ENCODE assay signal across 26 mouse cellular contexts in genomic region chr14:120089006-120089648, GRCm38 (mm10). TPM values are rescaled to one million over a fixed set of nuclear protein-coding genes. Genes with fewer than 3 reads are reported as not detected.
DNase-seq lines count a peak whose midpoint lies in the region; ATAC-seq and TF ChIP-seq lines count a peak whose summit lies in the region.
"Had no signal": no experiment of that assay in that cellular context is flagged by ENCODE, and none has a peak within 500 bp of the region (broad histone marks: within the 10 kb centered on the region; RNA-seq: fewer than 3 reads in every experiment).

No protein-coding gene starts in this region.

- H3K4me2 ChIP-seq in forebrain, embryonic 14.5 days (ENCODE audit: low read length): no peak overlapping the region
- H3K4me2 ChIP-seq in forebrain, embryonic 16.5 days (ENCODE audit: low read length): no peak overlapping the region
- H3K4me2 ChIP-seq in midbrain, postnatal 0 days (ENCODE audit: low read depth, low read length, poor library complexity, severe bottlenecking): no peak overlapping the region
- no peak overlapping the region for H3K4me2 ChIP-seq in embryonic facial prominence, embryonic 12.5 days (replicated peaks)
- no peak overlapping the region for H3K4me2 ChIP-seq in limb, embryonic 15.5 days
- H3K4me2 ChIP-seq: forebrain, embryonic 15.5 days; hindbrain, embryonic 15.5 days; lung, embryonic 15.5 days; midbrain, embryonic 12.5 days had no signal

- H3K36me3 ChIP-seq in forebrain, embryonic 14.5 days (ENCODE audit: control insufficient read depth, insufficient read depth, low read length): no peaks in the 10 kb centered on the region
- H3K36me3 ChIP-seq in forebrain, embryonic 16.5 days (ENCODE audit: control insufficient read depth, insufficient read depth): no peaks in the 10 kb centered on the region
- no peaks in the 10 kb centered on the region for H3K36me3 ChIP-seq in midbrain, embryonic 10.5 days
- no peaks in the 10 kb centered on the region for H3K36me3 ChIP-seq in midbrain, postnatal 0 days (ENCODE audit: insufficient read depth, low read length)
- H3K36me3 ChIP-seq in embryonic facial prominence, embryonic 12.5 days: no peaks in the 10 kb centered on the region
- H3K36me3 ChIP-seq in limb, embryonic 15.5 days: no peaks in the 10 kb centered on the region
- H3K36me3 ChIP-seq: forebrain, embryonic 15.5 days; heart, embryonic 10.5 days; hindbrain, embryonic 15.5 days; lung, embryonic 15.5 days; midbrain, embryonic 12.5 days had no signal

- H3K4me1 ChIP-seq in forebrain, embryonic 14.5 days (ENCODE audit: control insufficient read depth, insufficient read depth, low read length): no peaks in the 10 kb centered on the region
- no peaks in the 10 kb centered on the region for H3K4me1 ChIP-seq in forebrain, embryonic 16.5 days (replicated peaks; ENCODE audit: control insufficient read depth, insufficient read depth, low read length)
- no peaks in the 10 kb centered on the region for H3K4me1 ChIP-seq in midbrain, embryonic 10.5 days
- H3K4me1 ChIP-seq in midbrain, postnatal 0 days (ENCODE audit: insufficient read depth, low read length): no peaks in the 10 kb centered on the region
- H3K4me1 ChIP-seq in embryonic facial prominence, embryonic 12.5 days: peaks cover 19% of the 10 kb centered on the region
- H3K4me1 ChIP-seq in limb, embryonic 15.5 days: peaks cover 8% of the 10 kb centered on the region; the same call in 1 of the 2 replicates
- H3K4me1 ChIP-seq: forebrain, embryonic 15.5 days; heart, embryonic 10.5 days; hindbrain, embryonic 15.5 days; lung, embryonic 15.5 days; midbrain, embryonic 12.5 days had no signal

- ATAC-seq in forebrain, embryonic 14.5 days: no peak
- ATAC-seq in forebrain, embryonic 16.5 days: no peak
- ATAC-seq in midbrain, postnatal 0 days (ENCODE audit: low FRiP score): no peak
- no peak for ATAC-seq in embryonic facial prominence, embryonic 12.5 days (ENCODE audit: insufficient number of reproducible peaks, insufficient read depth, low FRiP score, low TSS enrichment)
- no peak for ATAC-seq in limb, embryonic 15.5 days (ENCODE audit: insufficient number of reproducible peaks, low FRiP score, low TSS enrichment, low read depth)
- ATAC-seq: forebrain, embryonic 15.5 days; intestine, embryonic 16.5 days had no signal

- intact Hi-C loops in heart, postnatal 14 days (cut with DNase I): loop anchor here (5.0 kb wide), 1 partner anchor 33 kb away; no protein-coding TSS in a partner anchor

- no peak for TF ChIP-seq CTCF in midbrain, postnatal 0 days (IDR thresholded peaks at IDR 0.05)

- H3K4me3 ChIP-seq in forebrain, embryonic 14.5 days (ENCODE audit: low read depth, low read length): no peak overlapping the region
- H3K4me3 ChIP-seq in forebrain, embryonic 16.5 days (replicated peaks; ENCODE audit: low read length): no peak overlapping the region
- no peak overlapping the region for H3K4me3 ChIP-seq in midbrain, embryonic 10.5 days
- no peak overlapping the region for H3K4me3 ChIP-seq in midbrain, postnatal 0 days (ENCODE audit: low read depth, low read length)
- H3K4me3 ChIP-seq in embryonic facial prominence, embryonic 12.5 days: no peak overlapping the region
- no peak overlapping the region for H3K4me3 ChIP-seq in limb, embryonic 15.5 days
- H3K4me3 ChIP-seq: forebrain, embryonic 15.5 days; heart, embryonic 10.5 days; hindbrain, embryonic 15.5 days; left cerebral cortex, adult 2 months; lung, embryonic 15.5 days; midbrain, embryonic 12.5 days had no signal

- H3K27ac ChIP-seq in forebrain, embryonic 14.5 days (ENCODE audit: low read depth, low read length): no peak overlapping the region
- no peak overlapping the region for H3K27ac ChIP-seq in forebrain, embryonic 16.5 days (ENCODE audit: low read length)
- no peak overlapping the region for H3K27ac ChIP-seq in midbrain, embryonic 10.5 days (replicated peaks)
- H3K27ac ChIP-seq in midbrain, postnatal 0 days (ENCODE audit: low read depth, low read length): no peak overlapping the region
- peak overlapping the region; percentile 83 for H3K27ac ChIP-seq in embryonic facial prominence, embryonic 12.5 days
- peak overlapping the region; percentile 80; the same call in 1 of the 2 replicates for H3K27ac ChIP-seq in limb, embryonic 15.5 days
- H3K27ac ChIP-seq: forebrain, embryonic 15.5 days; heart, embryonic 10.5 days; hindbrain, embryonic 15.5 days; left cerebral cortex, adult 2 months; liver, embryonic 14.5 days; lung, embryonic 15.5 days; macrophage; midbrain, embryonic 12.5 days had no signal

- DNase-seq in forebrain, embryonic 14.5 days (ENCODE audit: low spot score): peak; percentile 22
- peak; percentile 12 for DNase-seq in midbrain, embryonic 10.5 days (ENCODE audit: low spot score)
- no peak for DNase-seq in midbrain, postnatal 0 days (ENCODE audit: low spot score)
- DNase-seq in heart, postnatal 14 days: no peak
- DNase-seq: adrenal gland, postnatal 14 days; cerebellum, adult 11 months; heart, postnatal 10 days; kidney, postnatal 25 days; left cerebral cortex, postnatal 4 days; right cerebral cortex, postnatal 4 days; thymus, adult 2 months had no signal

- H3K9me3 ChIP-seq in forebrain, embryonic 14.5 days (replicated peaks; ENCODE audit: control insufficient read depth, low read length): no peaks in the 10 kb centered on the region
- no peaks in the 10 kb centered on the region for H3K9me3 ChIP-seq in forebrain, embryonic 16.5 days (ENCODE audit: control insufficient read depth, low read length)
- H3K9me3 ChIP-seq in midbrain, embryonic 10.5 days (replicated peaks): no peaks in the 10 kb centered on the region
- no peaks in the 10 kb centered on the region for H3K9me3 ChIP-seq in midbrain, postnatal 0 days (ENCODE audit: low read length)
- H3K9me3 ChIP-seq in embryonic facial prominence, embryonic 12.5 days: no peaks in the 10 kb centered on the region
- H3K9me3 ChIP-seq in limb, embryonic 15.5 days: no peaks in the 10 kb centered on the region
- H3K9me3 ChIP-seq: forebrain, embryonic 15.5 days; heart, embryonic 10.5 days; hindbrain, embryonic 15.5 days; lung, embryonic 15.5 days; midbrain, embryonic 12.5 days had no signal

- H3K27me3 ChIP-seq in forebrain, embryonic 14.5 days (replicated peaks; ENCODE audit: control insufficient read depth, insufficient read depth, low read length): no peaks in the 10 kb centered on the region
- H3K27me3 ChIP-seq in forebrain, embryonic 16.5 days (replicated peaks; ENCODE audit: control insufficient read depth, insufficient read depth, low read length): no peaks in the 10 kb centered on the region
- H3K27me3 ChIP-seq in midbrain, embryonic 10.5 days (ENCODE audit: low read depth, poor library complexity, severe bottlenecking): no peaks in the 10 kb centered on the region
- no peaks in the 10 kb centered on the region for H3K27me3 ChIP-seq in midbrain, postnatal 0 days (ENCODE audit: insufficient read depth, low read length)
- no peaks in the 10 kb centered on the region for H3K27me3 ChIP-seq in embryonic facial prominence, embryonic 12.5 days
- H3K27me3 ChIP-seq in limb, embryonic 15.5 days: no peaks in the 10 kb centered on the region
- H3K27me3 ChIP-seq: CH12.LX; forebrain, embryonic 15.5 days; hindbrain, embryonic 15.5 days; lung, embryonic 15.5 days; midbrain, embryonic 12.5 days had no signal

- 77% methylated on average over 7 of the region's 7 CpGs for WGBS in forebrain, embryonic 14.5 days
- 72% methylated on average over 7 of the region's 7 CpGs for WGBS in forebrain, embryonic 16.5 days
- WGBS in midbrain, embryonic 10.5 days: 73% methylated on average over 7 of the region's 7 CpGs
- WGBS in midbrain, postnatal 0 days: 66% methylated on average over 7 of the region's 7 CpGs
- WGBS in embryonic facial prominence, embryonic 12.5 days: 38% methylated on average over 7 of the region's 7 CpGs
- WGBS in limb, embryonic 15.5 days: 63% methylated on average over 7 of the region's 7 CpGs

- no peak overlapping the region for H3K9ac ChIP-seq in forebrain, embryonic 14.5 days (ENCODE audit: low read length)
- H3K9ac ChIP-seq in forebrain, embryonic 16.5 days (replicated peaks; ENCODE audit: low read depth, low read length): no peak overlapping the region
- H3K9ac ChIP-seq in midbrain, postnatal 0 days (replicated peaks; ENCODE audit: low read length, poor library complexity, severe bottlenecking): no peak overlapping the region
- no peak overlapping the region for H3K9ac ChIP-seq in embryonic facial prominence, embryonic 12.5 days
- H3K9ac ChIP-seq in limb, embryonic 15.5 days: no peak overlapping the region
- H3K9ac ChIP-seq: forebrain, embryonic 15.5 days; hindbrain, embryonic 15.5 days; liver, embryonic 14.5 days; lung, embryonic 15.5 days; midbrain, embryonic 12.5 days had no signal

RNA-seq across cellular contexts. Expression of gene Oxgr1, which starts 46.9 kb away (rescaled TPM):
- not detected in 2 replicates for polyA plus RNA-seq in forebrain, embryonic 14.5 days (2014; fragmentation: Nextera tagmentation; extraction: Ambion mirVana)
- 0.05 TPM in 1 of 2 replicates, not detected in the other for polyA plus RNA-seq in forebrain, embryonic 16.5 days (2015; fragmentation: Nextera tagmentation; extraction: Ambion mirVana)
- polyA plus RNA-seq in midbrain, embryonic 10.5 days (2016; fragmentation: Nextera tagmentation; extraction: Ambion mirVana): not detected in 2 replicates
- total RNA-seq in midbrain, postnatal 0 days (2014; rRNA removed): 0.09 and 0.38 TPM in 2 replicates
- 0.14 and 0.21 TPM in 2 replicates for polyA plus RNA-seq in midbrain, postnatal 0 days (2015; fragmentation: Nextera tagmentation; extraction: Ambion mirVana)
- not detected in 2 replicates for polyA plus RNA-seq in embryonic facial prominence, embryonic 12.5 days (2016; fragmentation: Nextera tagmentation; extraction: Ambion mirVana)
- 0.06 and 0.08 TPM in 2 replicates for polyA plus RNA-seq in limb, embryonic 15.5 days (2015; fragmentation: Nextera tagmentation; extraction: Ambion mirVana)
- total RNA-seq in heart, postnatal 14 days (2021): not detected
- total RNA-seq: adrenal gland, postnatal 14 days; CH12.LX; heart, postnatal 10 days; left cerebral cortex, adult 2 months; MEL had no signal
- polyA plus RNA-seq: forebrain, embryonic 15.5 days; heart, embryonic 10.5 days; hindbrain, embryonic 15.5 days; intestine, embryonic 16.5 days; liver, embryonic 14.5 days; macrophage; midbrain, embryonic 12.5 days; stomach, embryonic 16.5 days had no signal

Comparison
In these comparisons a context has a peak if more than half of its experiments do, and no peak if none do; other contexts are left out.
1. DNase-seq: peak in forebrain, embryonic 14.5 days (single experiment) and midbrain, embryonic 10.5 days (single experiment); none in midbrain, postnatal 0 days (single experiment) and heart, postnatal 14 days (0 of 2).
2. H3K27ac ChIP-seq: peak in embryonic facial prominence, embryonic 12.5 days (single experiment) and limb, embryonic 15.5 days (single experiment); none in forebrain, embryonic 14.5 days (single experiment), forebrain, embryonic 16.5 days (single experiment), midbrain, embryonic 10.5 days (single experiment) and midbrain, postnatal 0 days (single experiment).